Mouse (Mus musculus) erythroblast, embryonic 14.5 days (primary cell): ENCODE results near the gene Apobec1. TPM values are rescaled to one million over a fixed set of nuclear protein-coding genes. Genes with fewer than 3 reads are reported as not detected.
"Not testable (repeated sequence)": the region's sequence is repeated elsewhere in the genome, so short reads cannot be mapped to it uniquely, and the experiment has no call there.

ENCODE experiments used
- H3K27me3 ChIP-seq: 2 replicates; pipeline ENCODE4 v1.6.1; 2012; ENCODE audit warnings: inconsistent platforms; ENCODE audit not compliant: control insufficient read depth
- H3K36me3 ChIP-seq: 2 replicates; pipeline ENCODE4 v1.6.1; 2012; ENCODE audit warnings: mild to moderate bottlenecking, inconsistent platforms; ENCODE audit not compliant: control insufficient read depth
- H3K4me1 ChIP-seq: 2 replicates; pipeline ENCODE4 v1.6.1; 2012; ENCODE audit warnings: inconsistent platforms; ENCODE audit not compliant: control insufficient read depth
- H3K4me3 ChIP-seq: replicated peaks from 2 replicates; pipeline ENCODE3; 2012; ENCODE audit warnings: moderate library complexity, mild to moderate bottlenecking, inconsistent platforms
- H3K9me3 ChIP-seq: 2 replicates; pipeline ENCODE4 v1.6.1; 2012; ENCODE audit warnings: low read length, inconsistent platforms, mixed read lengths; ENCODE audit not compliant: control insufficient read depth
- GATA1 ChIP-seq: IDR thresholded peaks from 2 replicates; pipeline ENCODE4 v1.6.1; 2012; ENCODE audit warnings: low read length, inconsistent platforms, mixed read lengths
- TAL1 ChIP-seq: IDR thresholded peaks from 3 replicates; pipeline ENCODE4 v1.6.1; 2012; ENCODE audit warnings: low read length, inconsistent platforms, mixed read lengths
- polyA plus RNA-seq: library from polyadenylated mRNA; stranded (reverse); fragments of >175 nt; gene quantifications from 2 replicates; pipeline ENCODE4 v1.2.3, GENCODE M21; 2012

Apobec1 gene
- 0.04 TPM in 1 of 2 replicates, not detected in the other for polyA plus RNA-seq

- H3K27me3 ChIP-seq: no peaks in the 10 kb centered on the region
- TF ChIP-seq GATA1: no peak
- TF ChIP-seq TAL1: no peak
- H3K4me1 ChIP-seq: peaks cover 8% of the 10 kb centered on the region
- peak within 1 kb of the TSS; percentile 74 for H3K4me3 ChIP-seq
- no peaks in the 10 kb centered on the region for H3K36me3 ChIP-seq
- no peaks in the 10 kb centered on the region for H3K9me3 ChIP-seq
Observed at GRCm38 (mm10) chr6:122602242-122602991, at the start of gene Apobec1. TSS of gene Apobec1 (minus strand) at chr6:122602444.

DNA sequence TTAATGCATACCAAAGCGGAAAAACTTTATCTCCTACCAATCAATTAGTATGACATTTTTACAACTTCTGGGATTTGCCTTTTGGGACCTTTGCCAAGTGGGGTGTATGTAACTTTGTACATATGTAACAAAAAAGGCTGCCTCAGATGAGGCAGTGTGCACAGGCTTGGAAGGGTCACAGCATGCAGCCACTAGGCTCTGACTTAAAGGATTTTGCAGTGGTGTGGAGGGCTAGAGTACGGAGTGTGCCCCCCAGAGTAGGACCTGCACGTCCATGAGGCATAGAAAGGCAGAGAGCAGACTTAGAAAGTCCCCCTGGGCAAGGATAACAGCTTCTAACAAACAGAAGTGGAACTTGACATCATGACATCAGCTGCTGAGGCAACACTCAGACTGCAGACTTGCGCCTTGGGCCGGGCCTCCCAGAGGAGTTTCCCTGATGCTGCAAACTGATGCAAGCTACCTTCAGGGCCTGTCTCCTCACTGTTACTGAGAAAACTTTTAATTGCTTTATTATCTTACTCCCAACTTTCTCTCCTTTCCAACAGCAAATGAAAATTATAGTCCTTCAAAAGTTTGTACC is 48.2 kb upstream of the Apobec1 start:
- H3K4me3 ChIP-seq: no peak overlapping the region
- TF ChIP-seq GATA1: no peak
- peaks cover 3% of the 10 kb centered on the region for H3K4me1 ChIP-seq
- no peaks in the 10 kb centered on the region for H3K9me3 ChIP-seq
- no peaks in the 10 kb centered on the region for H3K27me3 ChIP-seq
- H3K36me3 ChIP-seq: no peaks in the 10 kb centered on the region

DNA sequence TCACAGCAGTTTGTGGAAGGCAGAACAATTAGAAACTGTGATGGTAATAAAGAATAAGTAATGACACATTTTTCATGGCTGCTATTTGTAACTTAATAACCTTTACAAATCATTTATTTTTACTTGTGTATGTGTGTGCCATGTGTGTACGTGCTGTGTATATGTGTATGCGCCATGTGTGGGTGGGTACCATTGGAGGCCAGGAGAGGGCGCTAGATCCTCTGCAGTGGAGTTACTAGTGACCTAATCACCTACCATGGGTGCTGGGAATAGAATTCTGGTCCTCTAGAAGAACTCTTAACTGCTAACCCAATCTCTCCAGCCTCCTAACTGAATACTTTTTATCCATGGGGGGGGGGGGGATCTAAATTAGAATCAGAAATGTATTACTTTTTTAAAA is 47.7 kb upstream of the Apobec1 start:
- H3K4me3 ChIP-seq: no peak overlapping the region
- H3K36me3 ChIP-seq: no peaks in the 10 kb centered on the region
- no peaks in the 10 kb centered on the region for H3K9me3 ChIP-seq

GRCm38 (mm10) chr6:122644196-122644595 is 42.0 kb upstream of the Apobec1 start:
- not testable (repeated sequence) for H3K4me1 ChIP-seq, H3K9me3 ChIP-seq, H3K36me3 ChIP-seq, H3K27me3 ChIP-seq, H3K4me3 ChIP-seq

More for the DNA sequence above, 47.7 kb upstream of the Apobec1 start:
- no peaks in the 10 kb centered on the region for H3K27me3 ChIP-seq
- peaks cover 3% of the 10 kb centered on the region for H3K4me1 ChIP-seq
- TF ChIP-seq GATA1 (no peak), TAL1 (no peak)

DNA sequence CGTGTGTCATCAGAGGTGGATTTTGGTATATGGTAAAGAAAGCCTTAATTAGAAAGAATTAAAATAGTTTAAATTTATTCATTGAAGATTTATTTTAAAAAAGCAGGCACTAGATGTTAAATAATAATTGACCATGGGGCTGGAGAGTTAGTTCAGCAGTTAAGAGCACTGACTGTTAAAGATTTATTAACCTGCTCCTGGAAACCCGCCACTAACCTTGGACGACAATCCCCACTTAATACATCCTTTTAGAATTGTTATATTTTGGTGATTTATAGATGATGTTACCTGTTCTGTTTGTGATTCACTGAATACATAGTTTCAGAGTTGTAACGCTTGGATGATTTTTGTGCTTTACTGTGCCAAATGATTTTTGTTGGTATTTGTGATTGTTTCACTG is 35.3 kb upstream of the Apobec1 start:
- H3K36me3 ChIP-seq, H3K27me3 ChIP-seq, H3K4me3 ChIP-seq, H3K4me1 ChIP-seq, H3K9me3 ChIP-seq: not testable (repeated sequence)

- no peaks in the 10 kb centered on the region for H3K27me3 ChIP-seq
- no peaks in the 10 kb centered on the region for H3K36me3 ChIP-seq
- H3K4me1 ChIP-seq: no peaks in the 10 kb centered on the region
- TF ChIP-seq GATA1: no peak
- TF ChIP-seq TAL1: no peak
- no peaks in the 10 kb centered on the region for H3K9me3 ChIP-seq
- H3K4me3 ChIP-seq: no peak overlapping the region
Observed at GRCm38 (mm10) chr6:122636666-122637065, 34.4 kb upstream of the Apobec1 start.

- no peaks in the 10 kb centered on the region for H3K9me3 ChIP-seq
- H3K36me3 ChIP-seq: no peaks in the 10 kb centered on the region
- H3K4me1 ChIP-seq: no peaks in the 10 kb centered on the region
- no peaks in the 10 kb centered on the region for H3K27me3 ChIP-seq
- no peak overlapping the region for H3K4me3 ChIP-seq
- no peak for TF ChIP-seq TAL1
Observed at GRCm38 (mm10) chr6:122635315-122635714, 33.1 kb upstream of the Apobec1 start.

DNA sequence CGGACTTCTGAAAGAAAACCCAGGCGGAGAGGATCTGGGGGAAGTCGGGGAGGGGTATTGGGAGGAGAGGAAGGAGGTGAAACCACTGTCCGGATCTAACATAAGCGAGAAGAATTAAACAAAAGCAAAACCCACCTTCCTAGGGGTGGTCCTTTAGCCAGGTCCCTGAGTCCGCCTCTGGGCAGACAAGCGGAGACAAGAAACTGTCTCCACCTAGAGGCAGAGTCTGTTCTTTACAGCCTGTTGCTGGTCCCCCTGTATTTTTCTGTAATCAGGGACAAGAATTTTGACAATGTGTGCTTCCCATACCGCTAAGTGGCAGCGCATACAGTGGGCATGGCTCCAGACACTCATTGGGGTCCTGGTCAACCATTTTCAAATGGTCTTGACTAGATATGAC is 31.2 kb upstream of the Apobec1 start:
- Histone ChIP-seq H3K4me1 (no peaks in the 10 kb centered on the region), H3K4me3 (no peak overlapping the region)

GRCm38 (mm10) chr6:122627469-122628108 is 25.3 kb upstream of the Apobec1 start:
- Histone ChIP-seq H3K4me1 (no peaks in the 10 kb centered on the region; the same call in 1 of the 2 replicates), H3K9me3 (no peaks in the 10 kb centered on the region), H3K4me3 (no peak overlapping the region), H3K27me3 (peaks cover 19% of the 10 kb centered on the region), H3K36me3 (no peaks in the 10 kb centered on the region)
- TF ChIP-seq TAL1 (no peak), GATA1 (no peak)

More for the DNA sequence above, 31.2 kb upstream of the Apobec1 start:
- no peak for TF ChIP-seq GATA1
- no peak for TF ChIP-seq TAL1
- Histone ChIP-seq H3K27me3 (peaks cover 6% of the 10 kb centered on the region), H3K9me3 (no peaks in the 10 kb centered on the region), H3K36me3 (no peaks in the 10 kb centered on the region)

GRCm38 (mm10) chr6:122626110-122626509 is 23.9 kb upstream of the Apobec1 start, which contains the start of gene Dppa3:
TSS of gene Dppa3 (plus strand) at chr6:122626410.
- no peaks in the 10 kb centered on the region; the same call in 1 of the 2 replicates for H3K4me1 ChIP-seq
- TF ChIP-seq TAL1 (no peak), GATA1 (no peak)
- peaks cover 19% of the 10 kb centered on the region for H3K27me3 ChIP-seq
- no peaks in the 10 kb centered on the region for H3K36me3 ChIP-seq
- no peaks in the 10 kb centered on the region for H3K9me3 ChIP-seq
- H3K4me3 ChIP-seq: no peak within 1 kb of the TSS
